Mouse (Mus musculus) embryonic facial prominence, embryonic 10.5 days (tissue): ENCODE data around the gene Tns1. TPM values are rescaled to one million over a fixed set of nuclear protein-coding genes. Genes with fewer than 3 reads are reported as not detected.

Experiments used
- DNase-seq: peaks from one replicate; pipeline ENCODE4 v3.0.0-alpha.2; 2017; ENCODE audit warnings: low spot score
- H3K27ac ChIP-seq: fragments of 300-500 bp; sonication (generic); replicated peaks from 2 replicates; pipeline ENCODE4 v1.5.1; 2016; ENCODE audit warnings: mild to moderate bottlenecking
- H3K27me3 ChIP-seq: fragments of 300-500 bp; sonication (generic); replicated peaks from 2 replicates; pipeline ENCODE4 v1.6.1; 2016; ENCODE audit warnings: low read depth, mild to moderate bottlenecking; ENCODE audit not compliant: poor library complexity, severe bottlenecking
- H3K36me3 ChIP-seq: fragments of 300-500 bp; sonication (generic); replicated peaks from 2 replicates; pipeline ENCODE4 v1.6.1; 2016; ENCODE audit warnings: mild to moderate bottlenecking, moderate library complexity
- H3K4me1 ChIP-seq: fragments of 300-500 bp; sonication (generic); 2 replicates; pipeline ENCODE4 v1.6.1; 2016
- H3K4me3 ChIP-seq: fragments of 300-500 bp; sonication (generic); 2 replicates; pipeline ENCODE4 v1.5.1; 2016; ENCODE audit warnings: mild to moderate bottlenecking, moderate library complexity
- H3K9me3 ChIP-seq: fragments of 300-500 bp; sonication (generic); 2 replicates; pipeline ENCODE4 v1.6.1; 2016; ENCODE audit warnings: mild to moderate bottlenecking
- whole genome bisulfite sequencing: fragments of 180-500 bp; shearing (Covaris S2); methylation state at CpG from one replicate; pipeline ENCODE4 v1.1.7; 2016; 5-methylcytosine and 5-hydroxymethylcytosine counted together
- polyA plus RNA-seq: library from polyadenylated mRNA; unstranded; fragments of >200 nt; fragmentation: Nextera tagmentation; extraction: Ambion mirVana; gene quantifications from 2 replicates; pipeline ENCODE4 v1.2.1, GENCODE M21; 2016

Gene Tns1
- polyA plus RNA-seq, 1 experiment from 2014 or later: 27.4 TPM

DNA sequence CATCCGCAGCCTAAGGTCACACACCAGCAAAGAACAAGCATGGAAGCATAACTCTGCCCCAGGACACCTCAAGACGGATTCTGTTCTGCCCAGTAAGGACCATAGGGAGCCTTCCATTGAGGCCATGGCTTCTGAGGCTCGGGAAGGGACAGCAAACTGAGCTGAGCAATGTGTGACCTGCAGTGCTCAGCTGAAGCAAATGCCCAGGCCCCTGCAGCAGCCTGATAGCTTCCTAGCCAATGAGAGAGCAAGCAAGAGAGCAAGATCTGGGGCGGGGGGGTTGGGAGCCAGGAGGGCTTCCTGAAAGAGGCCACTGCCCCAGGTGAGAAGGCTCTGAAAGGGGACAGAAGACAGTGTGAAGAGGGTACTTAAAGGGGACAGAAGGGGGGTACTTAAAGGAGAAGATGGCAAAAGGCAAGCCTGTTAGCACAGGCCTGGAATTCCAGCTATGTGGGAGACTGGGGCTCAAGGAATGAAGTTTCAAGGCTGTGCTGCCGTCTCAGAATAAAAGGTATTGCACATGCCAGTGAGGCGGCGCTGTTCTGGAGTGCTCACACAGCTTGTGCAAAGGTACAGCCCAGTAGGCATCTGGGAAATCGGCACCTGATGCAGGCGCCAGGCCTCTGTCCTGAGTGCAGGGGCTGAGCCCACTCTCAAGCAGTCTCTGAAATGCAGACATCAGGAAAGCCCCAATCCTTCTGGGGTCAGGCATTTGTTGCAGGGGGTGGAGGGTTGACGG lies 99.6 kb downstream of the Tns1 start:
- H3K4me1 ChIP-seq: peaks cover 81% of the 10 kb centered on the region
- H3K27me3 ChIP-seq: 0 out of 2 replicates have a peak, but pooled peaks cover 3% of the 10 kb centered on the region
- 50% methylated on average over 10 of the region's 10 CpGs for WGBS
- peak overlapping the region; percentile 76 for H3K27ac ChIP-seq
- H3K4me3 ChIP-seq: 0 out of 2 replicates have a peak overlapping the region, but pooled peaks have one; percentile 16
- no peaks in the 10 kb centered on the region for H3K36me3 ChIP-seq
- peak; percentile 51 for DNase-seq
- H3K9me3 ChIP-seq: no peaks in the 10 kb centered on the region

DNA sequence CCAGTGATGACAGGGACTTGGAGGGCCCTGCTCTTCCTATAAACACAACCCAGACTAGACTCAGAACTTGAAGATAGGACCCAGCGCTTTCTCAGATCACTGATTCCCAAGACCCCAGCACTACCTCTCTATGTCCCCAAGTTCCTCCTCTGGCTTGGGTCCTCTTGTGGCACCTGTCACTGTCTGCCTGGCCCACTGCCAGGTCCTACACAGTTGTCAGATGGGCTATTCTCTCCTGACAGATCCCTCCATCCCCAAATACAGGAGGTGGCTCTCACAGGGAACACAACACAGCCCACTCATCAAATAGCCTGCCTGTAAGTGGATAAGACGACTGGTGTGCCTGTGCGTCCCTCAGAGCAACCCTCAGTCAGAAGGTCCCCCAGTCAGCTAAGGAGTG lies 101.3 kb downstream of the Tns1 start:
- 0 out of 2 replicates have a peak overlapping the region, but pooled peaks have one; percentile 24 for H3K27ac ChIP-seq
- 84% methylated on average over 3 of the region's 3 CpGs for WGBS

DNA sequence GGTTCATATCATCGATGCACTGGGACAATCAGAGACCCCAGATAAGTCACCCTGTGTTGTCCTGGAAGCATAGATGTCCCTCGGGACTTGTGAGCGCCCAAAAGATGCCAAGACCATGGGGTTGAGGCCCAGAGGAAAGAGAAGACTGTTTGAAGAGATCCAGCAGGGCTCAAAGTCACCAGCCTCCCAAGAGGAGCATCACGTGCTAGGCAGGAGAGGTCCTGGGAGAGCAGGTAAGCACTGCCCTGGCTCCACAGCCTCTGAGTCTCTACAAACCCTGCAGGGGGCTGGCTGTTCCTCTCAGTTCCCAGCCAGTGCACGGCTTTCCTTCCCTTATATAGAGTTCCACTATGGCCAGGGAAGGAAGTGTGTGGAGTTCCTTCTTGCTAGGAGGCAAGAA lies 101.7 kb downstream of the Tns1 start:
- Histone ChIP-seq H3K27ac (no peak overlapping the region), H3K27me3 (no peaks in the 10 kb centered on the region), H3K4me1 (peaks cover 61% of the 10 kb centered on the region), H3K4me3 (no peak overlapping the region), H3K36me3 (no peaks in the 10 kb centered on the region), H3K9me3 (no peaks in the 10 kb centered on the region)
- no peak for DNase-seq
- WGBS: 82% methylated on average over 5 of the region's 5 CpGs

More for the DNA sequence above, 101.3 kb downstream of the Tns1 start:
- Histone ChIP-seq H3K4me1 (peaks cover 65% of the 10 kb centered on the region), H3K9me3 (no peaks in the 10 kb centered on the region), H3K36me3 (no peaks in the 10 kb centered on the region), H3K27me3 (no peaks in the 10 kb centered on the region), H3K4me3 (no peak overlapping the region)
- no peak for DNase-seq

DNA sequence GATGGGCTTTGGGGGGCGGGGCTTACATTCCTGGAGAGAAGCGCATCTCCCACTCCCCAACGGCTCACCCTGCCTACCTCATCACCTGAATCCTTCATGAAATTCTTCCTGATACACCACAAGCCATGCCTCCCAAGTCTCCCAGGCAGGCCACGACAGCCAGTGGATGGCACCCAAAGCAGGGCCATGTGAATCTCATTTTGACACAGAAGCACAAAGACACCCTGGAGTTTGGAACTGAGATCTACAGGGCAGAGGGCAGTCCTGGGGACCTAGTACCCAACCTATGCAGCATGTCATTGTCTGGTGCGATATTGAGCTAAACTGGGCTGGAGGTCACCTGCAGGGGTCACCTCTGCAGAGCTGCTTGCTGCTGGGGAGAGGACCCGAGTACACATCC lies 104.0 kb downstream of the Tns1 start:
- DNase-seq: no peak
- no peak overlapping the region for H3K4me3 ChIP-seq
- peaks cover 61% of the 10 kb centered on the region for H3K4me1 ChIP-seq
- H3K27me3 ChIP-seq: no peaks in the 10 kb centered on the region
- 79% methylated on average over 6 of the region's 6 CpGs for WGBS
- no peaks in the 10 kb centered on the region for H3K36me3 ChIP-seq
- H3K27ac ChIP-seq: no peak overlapping the region
- H3K9me3 ChIP-seq: no peaks in the 10 kb centered on the region

DNA sequence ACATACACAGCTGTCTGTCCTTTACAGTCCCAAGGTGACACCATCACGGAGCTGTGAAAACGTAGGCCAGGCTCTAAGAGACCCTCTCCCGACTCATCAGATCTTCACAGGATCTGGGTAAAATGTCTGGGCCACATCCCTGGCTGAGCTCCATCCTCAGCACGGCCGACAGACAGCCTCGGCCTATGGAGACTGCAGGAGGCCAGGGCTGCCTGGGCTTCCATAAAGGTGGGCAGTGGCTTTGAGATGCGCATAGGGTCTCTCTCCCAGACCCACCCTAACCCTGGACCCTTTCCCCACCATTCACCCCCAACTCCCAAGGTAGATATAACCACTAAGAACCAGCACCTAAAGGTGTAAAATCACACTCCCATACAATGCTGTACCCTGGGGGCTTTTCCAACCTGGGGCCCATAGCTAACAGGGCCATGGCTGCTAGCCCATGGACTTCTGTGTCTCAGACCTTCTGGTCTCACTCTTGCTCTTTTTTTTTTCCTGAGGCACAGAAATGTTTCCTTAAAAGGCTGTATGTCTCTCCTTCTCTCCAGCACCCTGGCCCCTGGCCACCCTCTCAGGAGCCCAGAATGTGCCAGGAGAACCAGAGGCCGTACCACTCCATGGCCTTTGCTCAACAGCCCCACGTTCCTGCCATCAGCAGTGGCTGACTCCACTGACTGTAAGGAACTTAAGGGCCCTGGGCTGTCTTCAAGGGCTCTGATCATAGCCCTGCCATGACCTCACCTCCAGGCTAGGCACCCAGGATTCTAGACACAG lies 106.7 kb downstream of the Tns1 start:
- peaks cover 46% of the 10 kb centered on the region for H3K4me1 ChIP-seq
- no peak for DNase-seq
- H3K9me3 ChIP-seq: no peaks in the 10 kb centered on the region
- peak overlapping the region; percentile 15; the same call in 1 of the 2 replicates for H3K27ac ChIP-seq
- WGBS: 85% methylated on average over 9 of the region's 9 CpGs
- H3K36me3 ChIP-seq: peaks cover 10% of the 10 kb centered on the region; the same call in 1 of the 2 replicates
- no peaks in the 10 kb centered on the region for H3K27me3 ChIP-seq
- no peak overlapping the region for H3K4me3 ChIP-seq

DNA sequence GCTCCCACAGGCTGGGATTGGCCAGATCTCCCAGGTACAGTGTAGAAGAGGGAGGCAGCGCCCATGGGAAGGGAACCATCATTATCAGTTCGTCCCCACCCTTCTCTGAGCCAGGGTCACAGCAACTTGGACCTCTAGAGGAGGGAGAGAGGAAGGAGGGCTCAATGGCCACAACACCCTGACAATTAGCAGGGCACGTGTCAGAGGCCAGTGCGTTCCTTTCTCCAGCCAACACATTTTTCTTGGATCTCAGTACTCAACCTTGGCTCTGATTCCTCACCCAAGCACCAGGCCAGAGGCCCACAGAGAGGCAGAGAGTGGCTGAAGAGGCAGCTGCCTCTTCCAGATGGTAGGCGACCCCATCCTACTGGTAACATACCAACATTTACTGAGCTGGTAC lies 107.6 kb downstream of the Tns1 start:
- H3K4me1 ChIP-seq: peaks cover 41% of the 10 kb centered on the region
- no peak for DNase-seq
- peaks cover 19% of the 10 kb centered on the region for H3K36me3 ChIP-seq
- no peak overlapping the region for H3K4me3 ChIP-seq
- no peaks in the 10 kb centered on the region for H3K27me3 ChIP-seq
- no peaks in the 10 kb centered on the region for H3K9me3 ChIP-seq
- 84% methylated on average over 5 of the region's 5 CpGs for WGBS
- peak overlapping the region; percentile 24; the same call in 1 of the 2 replicates for H3K27ac ChIP-seq

DNA sequence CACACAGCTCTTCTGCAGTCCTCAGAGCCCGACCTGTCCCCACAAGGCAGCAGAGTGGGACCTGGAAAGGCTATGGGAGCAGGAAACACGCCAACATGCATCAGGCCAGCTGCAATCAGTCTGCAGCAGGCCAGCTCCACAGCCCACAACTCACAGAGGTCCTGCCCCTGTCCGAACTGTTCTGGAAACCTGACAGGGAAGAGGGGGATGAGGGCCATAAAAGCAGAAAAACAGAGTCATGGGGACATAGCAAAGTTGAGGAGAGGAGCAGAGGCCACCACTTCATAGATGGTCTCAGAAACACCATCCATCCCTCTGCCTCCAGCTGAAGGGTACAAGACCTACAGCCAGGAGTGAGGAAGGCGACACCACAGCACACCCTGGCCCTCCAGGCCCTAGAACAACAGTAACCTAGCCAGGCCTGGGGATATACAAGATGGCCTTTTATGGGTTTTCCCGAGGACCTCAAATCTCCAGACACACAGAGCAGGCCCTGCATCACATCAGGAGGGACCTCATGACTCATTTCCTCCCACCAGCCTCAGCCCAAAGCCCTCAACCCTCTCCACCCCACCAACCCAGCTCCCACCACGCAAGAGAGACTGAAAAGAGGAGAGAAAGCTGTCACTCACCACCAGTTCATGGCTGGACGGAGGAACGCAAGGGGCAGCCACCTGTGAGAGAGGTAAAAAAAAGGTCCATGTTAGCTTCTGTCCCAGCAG lies 108.6 kb downstream of the Tns1 start:
- H3K4me1 ChIP-seq: peaks cover 39% of the 10 kb centered on the region
- peak overlapping the region; percentile 57 for H3K27ac ChIP-seq
- 83% methylated on average over 8 of the region's 8 CpGs for WGBS
- peaks cover 29% of the 10 kb centered on the region for H3K36me3 ChIP-seq
- H3K4me3 ChIP-seq: no peak overlapping the region
- H3K9me3 ChIP-seq: 0 out of 2 replicates have a peak, but pooled peaks cover 6% of the 10 kb centered on the region
- H3K27me3 ChIP-seq: no peaks in the 10 kb centered on the region
- no peak for DNase-seq

DNA sequence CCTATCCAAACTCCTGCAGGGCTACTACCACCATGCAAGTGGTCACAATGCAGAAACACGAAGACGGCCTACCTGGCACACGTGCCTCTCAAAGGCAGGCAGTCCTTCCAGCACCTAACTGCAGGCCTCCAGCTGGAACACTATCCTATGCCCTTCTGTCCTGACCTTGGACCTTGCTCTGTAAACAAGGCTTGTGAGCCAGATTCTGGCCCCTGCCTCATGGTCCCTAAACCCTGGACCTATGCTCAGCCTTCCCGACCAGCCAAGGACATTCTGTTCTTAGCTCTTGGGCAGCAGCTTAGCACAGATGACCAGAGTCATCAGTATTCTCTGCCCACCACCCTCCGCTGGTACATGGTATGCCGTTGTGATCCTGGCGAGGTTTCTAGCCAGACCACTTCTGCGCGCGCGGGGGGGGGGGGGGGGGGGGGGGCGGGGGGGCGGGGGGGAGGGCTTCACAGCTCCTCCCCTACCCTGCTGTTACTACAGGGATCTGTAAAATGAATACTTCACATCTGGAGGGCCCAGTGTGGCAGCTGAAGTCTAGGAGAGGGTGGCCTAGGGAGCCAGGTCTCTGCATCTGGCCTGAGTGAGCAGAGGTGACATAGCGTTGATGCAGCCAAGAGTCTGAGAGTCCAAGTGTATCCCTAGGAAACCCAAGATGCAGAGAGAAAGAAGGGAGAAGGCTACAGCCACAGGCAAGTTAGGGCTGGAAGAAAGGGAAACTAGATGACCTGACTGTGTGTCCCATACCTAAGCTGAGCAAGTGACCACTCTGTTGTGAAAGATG lies 109.5 kb downstream of the Tns1 start:
- peaks cover 32% of the 10 kb centered on the region for H3K36me3 ChIP-seq
- no peak overlapping the region for H3K4me3 ChIP-seq
- no peak for DNase-seq
- H3K27me3 ChIP-seq: no peaks in the 10 kb centered on the region
- peaks cover 35% of the 10 kb centered on the region for H3K4me1 ChIP-seq
- 0 out of 2 replicates have a peak, but pooled peaks cover 8% of the 10 kb centered on the region for H3K9me3 ChIP-seq
- 0 out of 2 replicates have a peak overlapping the region, but pooled peaks have one; percentile 0 for H3K27ac ChIP-seq
- 55% methylated on average over 12 of the region's 14 CpGs for whole genome bisulfite sequencing

DNA sequence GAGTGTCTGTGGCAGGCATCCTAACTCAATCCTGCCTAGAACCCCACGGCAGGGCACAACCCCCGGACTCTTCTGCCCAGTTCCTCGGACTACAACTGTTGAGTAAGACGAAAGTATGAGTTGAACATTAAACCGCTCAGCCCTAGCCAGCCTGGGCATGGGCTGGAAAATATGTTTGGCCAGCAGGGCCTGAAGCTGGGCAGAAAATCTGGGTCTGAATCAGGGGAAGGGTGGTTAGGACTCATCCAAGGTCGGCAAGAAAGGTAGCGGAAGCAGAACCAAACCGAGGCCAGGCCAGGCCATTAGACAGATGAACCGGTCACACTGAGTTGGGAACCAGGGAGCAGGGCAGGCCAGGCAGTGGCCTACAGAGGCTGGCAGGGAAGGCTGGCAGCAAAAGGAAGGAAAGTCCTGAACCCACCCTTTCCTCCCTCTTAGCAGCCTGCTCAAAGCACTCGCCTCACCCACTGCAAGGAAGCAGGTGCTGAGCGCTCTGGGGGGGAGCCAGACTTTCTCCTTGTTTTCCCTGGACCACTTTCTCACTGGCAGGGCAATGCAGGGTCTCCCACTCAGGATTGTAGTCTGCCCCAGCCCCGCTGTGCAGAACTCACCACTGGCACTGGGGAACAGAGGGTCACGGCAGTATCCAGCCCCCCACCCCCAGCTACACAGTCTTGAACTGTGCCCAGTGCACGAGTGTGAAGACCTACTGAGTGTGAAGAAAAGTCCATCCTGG lies 110.8 kb downstream of the Tns1 start:
- H3K27ac ChIP-seq: no peak overlapping the region
- H3K27me3 ChIP-seq: no peaks in the 10 kb centered on the region
- no peak for DNase-seq
- peaks cover 48% of the 10 kb centered on the region for H3K4me1 ChIP-seq
- WGBS: 93% methylated on average over 14 of the region's 14 CpGs
- H3K9me3 ChIP-seq: 0 out of 2 replicates have a peak, but pooled peaks cover 8% of the 10 kb centered on the region
- H3K4me3 ChIP-seq: no peak overlapping the region
- H3K36me3 ChIP-seq: peaks cover 32% of the 10 kb centered on the region

DNA sequence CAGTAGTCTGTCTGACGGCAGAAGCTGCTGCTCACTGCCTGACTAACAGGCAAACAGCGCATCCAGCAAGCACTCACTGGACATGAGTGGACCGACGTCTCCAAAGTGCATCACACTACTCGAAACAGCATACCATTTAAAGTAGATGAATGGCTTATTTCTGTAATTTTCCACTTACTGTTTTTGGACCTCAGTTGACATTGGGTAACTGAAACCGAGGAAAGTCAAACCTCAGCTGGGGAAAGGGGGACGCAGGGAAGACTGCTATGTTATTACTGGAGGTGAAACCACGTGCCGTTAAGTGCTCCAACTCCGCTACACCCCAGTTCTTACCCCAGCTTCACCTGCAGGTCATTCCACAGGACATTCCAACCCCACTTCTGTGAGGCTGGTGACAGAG lies 111.5 kb downstream of the Tns1 start:
- 0 out of 2 replicates have a peak, but pooled peaks cover 8% of the 10 kb centered on the region for H3K9me3 ChIP-seq
- no peaks in the 10 kb centered on the region for H3K27me3 ChIP-seq
- no peak overlapping the region for H3K4me3 ChIP-seq
- no peak for DNase-seq
- H3K4me1 ChIP-seq: peaks cover 56% of the 10 kb centered on the region
- WGBS: 89% methylated on average over 10 of the region's 10 CpGs
- no peak overlapping the region for H3K27ac ChIP-seq
- peaks cover 32% of the 10 kb centered on the region for H3K36me3 ChIP-seq

DNA sequence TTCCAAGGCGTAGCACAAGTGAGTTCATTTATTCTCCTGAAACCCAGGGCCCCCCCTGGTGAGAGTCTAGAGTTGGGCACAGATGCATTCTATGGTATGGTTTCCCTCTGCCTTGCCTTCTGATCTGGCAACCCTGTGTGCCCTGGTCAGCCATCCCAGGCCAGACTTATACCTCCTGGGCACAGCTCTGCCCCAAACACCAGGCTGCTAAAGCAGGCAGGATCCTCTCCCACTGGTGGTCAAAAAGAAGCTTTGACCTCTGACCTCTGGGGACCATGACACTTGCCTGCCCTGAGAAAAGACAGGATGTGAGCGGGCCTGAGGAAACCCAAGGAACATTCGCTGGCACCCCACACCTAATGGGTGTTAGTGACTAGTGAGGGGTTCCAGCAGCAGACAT lies 114.8 kb downstream of the Tns1 start:
- WGBS: 81% methylated on average over 3 of the region's 3 CpGs
- peaks cover 39% of the 10 kb centered on the region for H3K4me1 ChIP-seq
- DNase-seq: no peak
- no peak overlapping the region for H3K4me3 ChIP-seq
- H3K9me3 ChIP-seq: 0 out of 2 replicates have a peak, but pooled peaks cover 8% of the 10 kb centered on the region
- no peaks in the 10 kb centered on the region for H3K27me3 ChIP-seq
- 0 out of 2 replicates have a peak overlapping the region, but pooled peaks have one; percentile 59 for H3K27ac ChIP-seq
- H3K36me3 ChIP-seq: peaks cover 32% of the 10 kb centered on the region
